Mouse (Mus musculus) hindbrain, embryonic 15.5 days (tissue): ENCODE measurements around the gene Pde2a. TPM values are rescaled to one million over a fixed set of nuclear protein-coding genes. Genes with fewer than 3 reads are reported as not detected.

Source experiments
- ATAC-seq: fragments of 200-750 bp; cut with Nextera tagmentation; 2 replicates; pipeline ENCODE4 v1.8.0; 2017; ENCODE audit warnings: low read depth, moderate number of reproducible peaks, moderate TSS enrichment; ENCODE audit not compliant: low FRiP score
- H3K27ac ChIP-seq: fragments of 300-500 bp; sonication (generic); replicated peaks from 2 replicates; pipeline ENCODE4 v1.5.1; 2015; ENCODE audit warnings: mild to moderate bottlenecking, inconsistent platforms
- H3K27me3 ChIP-seq: fragments of 300-500 bp; sonication (generic); 2 replicates; pipeline ENCODE4 v1.6.1; 2015; ENCODE audit warnings: control low read depth, inconsistent platforms
- H3K36me3 ChIP-seq: fragments of 300-500 bp; sonication (generic); 2 replicates; pipeline ENCODE4 v1.6.1; 2015; ENCODE audit warnings: control low read depth, inconsistent platforms
- H3K4me1 ChIP-seq: fragments of 300-500 bp; sonication (generic); replicated peaks from 2 replicates; pipeline ENCODE4 v1.6.1; 2015; ENCODE audit warnings: control low read depth, inconsistent platforms
- H3K4me2 ChIP-seq: fragments of 300-500 bp; sonication (generic); 2 replicates; pipeline ENCODE4 v1.6.1; 2015; ENCODE audit warnings: moderate library complexity, mild to moderate bottlenecking, inconsistent platforms
- H3K4me3 ChIP-seq: fragments of 300-500 bp; sonication (generic); 2 replicates; pipeline ENCODE4 v1.5.1; 2015; ENCODE audit warnings: mild to moderate bottlenecking, inconsistent platforms
- H3K9ac ChIP-seq: fragments of 300-500 bp; sonication (generic); 2 replicates; pipeline ENCODE4 v1.6.1; 2015; ENCODE audit warnings: inconsistent platforms
- H3K9me3 ChIP-seq: fragments of 300-500 bp; sonication (generic); 2 replicates; pipeline ENCODE4 v1.6.1; 2016; ENCODE audit warnings: control low read depth, inconsistent platforms
- WGBS: fragments of 180-500 bp; shearing (Covaris S2); methylation state at CpG from one replicate; pipeline ENCODE4 v1.1.7; 2015; 5-methylcytosine and 5-hydroxymethylcytosine counted together
- polyA plus RNA-seq: library from polyadenylated mRNA; unstranded; fragments of >200 nt; fragmentation: Nextera tagmentation; extraction: Ambion mirVana; gene quantifications from 2 replicates; pipeline ENCODE4 v1.2.1, GENCODE M21; 2015

Pde2a gene
- polyA plus RNA-seq, 1 experiment from 2014 or later, result 34.8 TPM

DNA sequence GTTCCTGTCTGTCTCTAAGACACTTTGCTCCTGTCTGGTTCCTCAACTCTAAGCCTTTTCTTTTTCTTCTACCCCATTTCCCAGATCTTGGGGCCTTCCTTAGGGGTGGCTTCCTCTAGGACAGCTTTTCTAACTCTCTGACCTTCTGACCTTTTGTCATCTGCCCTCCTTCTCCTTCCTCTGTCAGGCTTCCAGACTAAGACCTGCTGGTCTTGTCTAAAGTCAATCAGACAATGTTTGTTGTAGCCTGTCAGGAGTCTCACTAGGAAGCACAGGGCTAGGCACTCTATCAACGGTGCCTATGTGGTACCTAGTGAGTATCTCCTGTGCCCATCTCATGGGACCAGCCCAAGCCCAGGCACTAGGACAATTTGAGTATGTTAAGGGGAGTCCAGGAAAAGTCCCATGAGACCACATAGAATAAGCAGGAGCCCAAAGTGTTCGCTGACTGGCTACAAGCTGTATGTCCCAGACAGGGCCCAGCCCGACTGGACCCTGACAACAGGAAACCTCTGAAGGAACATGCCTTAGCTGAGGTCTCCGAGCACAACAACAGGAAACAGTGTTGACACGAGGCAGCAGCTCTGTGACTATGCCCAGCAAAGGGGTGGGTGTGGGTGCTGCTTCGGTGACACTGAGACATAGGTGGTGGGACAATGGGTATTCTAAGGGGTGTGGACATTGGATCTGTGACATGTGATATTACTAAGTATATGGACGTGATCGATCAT is 44.5 kb downstream of the Pde2a start:
- Histone ChIP-seq H3K4me1 (peaks cover 49% of the 10 kb centered on the region), H3K9ac (no peak overlapping the region), H3K9me3 (no peaks in the 10 kb centered on the region), H3K36me3 (no peaks in the 10 kb centered on the region), H3K27ac (peak overlapping the region; percentile 47), H3K4me2 (no peak overlapping the region), H3K4me3 (no peak overlapping the region), H3K27me3 (no peaks in the 10 kb centered on the region)
- no peak for ATAC-seq
- 84% methylated on average over 8 of the region's 8 CpGs for WGBS

DNA sequence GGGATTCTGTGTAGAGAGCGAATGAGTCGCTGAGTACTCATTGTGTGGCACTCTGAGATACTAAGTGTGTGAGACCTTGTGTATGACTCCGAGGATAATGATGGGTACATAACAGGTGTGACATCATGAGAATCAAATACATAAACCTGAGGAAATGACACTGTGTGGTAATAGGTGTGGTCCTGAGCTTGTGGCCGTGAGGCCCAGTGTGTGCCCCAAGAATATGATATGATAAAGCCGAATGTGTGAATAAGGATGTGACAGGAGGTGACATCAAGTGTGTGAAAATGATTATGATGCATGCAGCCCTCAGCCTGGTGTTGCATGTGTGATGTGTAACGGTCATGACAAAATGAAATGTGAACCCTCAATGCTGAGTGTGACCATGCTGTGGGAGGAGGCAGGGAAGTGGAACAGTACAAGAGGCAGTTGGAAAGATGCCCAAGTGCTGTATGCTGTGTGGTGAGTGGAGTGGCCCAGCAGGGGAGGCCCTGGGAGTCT is 45.1 kb downstream of the Pde2a start:
- Histone ChIP-seq H3K4me2 (no peak overlapping the region), H3K4me1 (peaks cover 47% of the 10 kb centered on the region), H3K27ac (no peak overlapping the region), H3K9ac (no peak overlapping the region), H3K36me3 (no peaks in the 10 kb centered on the region), H3K9me3 (no peaks in the 10 kb centered on the region), H3K27me3 (no peaks in the 10 kb centered on the region), H3K4me3 (no peak overlapping the region)
- ATAC-seq, result no peak
- WGBS, result 78% methylated on average over 6 of the region's 6 CpGs

DNA sequence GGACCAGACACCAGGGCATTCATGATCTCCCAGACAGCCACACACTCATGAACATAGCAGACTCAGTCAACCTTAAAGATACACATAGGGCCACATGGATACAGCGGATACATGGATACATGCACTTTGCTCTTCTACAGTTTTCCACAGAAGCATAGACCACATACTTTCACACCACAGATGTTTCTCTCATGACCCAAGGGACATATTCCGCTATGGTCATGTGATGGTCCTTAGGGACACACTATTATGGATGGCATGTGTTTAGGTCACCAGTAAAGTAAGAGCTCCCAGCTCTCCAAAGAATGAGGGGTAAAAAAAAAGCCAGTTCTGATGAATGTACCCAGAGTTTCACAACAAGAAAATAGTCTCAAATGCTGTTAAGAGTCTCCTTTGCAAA is 49.9 kb downstream of the Pde2a start:
- no peak overlapping the region for H3K4me2 ChIP-seq
- no peaks in the 10 kb centered on the region for H3K36me3 ChIP-seq
- H3K27me3 ChIP-seq, result no peaks in the 10 kb centered on the region
- no peak overlapping the region for H3K4me3 ChIP-seq
- 89% methylated on average over 2 of the region's 2 CpGs for WGBS
- H3K9me3 ChIP-seq, result no peaks in the 10 kb centered on the region
- no peak overlapping the region for H3K27ac ChIP-seq
- ATAC-seq, result no peak
- H3K9ac ChIP-seq, result no peak overlapping the region
- H3K4me1 ChIP-seq, result peaks cover 17% of the 10 kb centered on the region; the same call in 1 of the 2 replicates

DNA sequence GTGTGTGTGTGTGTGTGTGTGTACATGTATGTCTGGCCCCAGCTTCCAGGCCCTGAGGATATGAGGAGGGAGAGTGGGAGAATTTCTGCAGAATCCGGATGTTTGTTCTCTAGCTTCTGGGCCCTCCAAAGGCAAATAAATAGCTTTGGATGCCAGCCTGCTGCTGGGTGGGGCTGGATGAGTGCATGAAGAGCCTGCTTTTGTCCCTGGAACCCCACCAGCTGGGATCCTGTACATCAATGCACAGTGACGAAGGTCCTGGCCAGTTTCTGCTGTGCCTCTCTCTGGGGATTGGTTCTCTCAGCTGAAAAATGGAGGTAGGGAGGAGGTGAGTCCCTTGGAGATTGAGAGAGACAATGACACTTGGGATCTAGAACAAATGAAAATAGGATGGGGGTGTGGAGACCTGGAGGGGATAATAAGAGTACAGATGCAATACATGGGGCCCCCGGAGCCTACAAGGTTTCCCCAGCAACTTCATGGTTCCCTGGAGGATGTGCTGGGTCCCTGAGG is 50.5 kb downstream of the Pde2a start:
- no peak overlapping the region for H3K4me2 ChIP-seq
- no peak overlapping the region for H3K9ac ChIP-seq
- no peak overlapping the region for H3K27ac ChIP-seq
- H3K9me3 ChIP-seq, result no peaks in the 10 kb centered on the region
- WGBS, result 47% methylated on average over 3 of the region's 3 CpGs
- H3K4me1 ChIP-seq, result peaks cover 14% of the 10 kb centered on the region; the same call in 1 of the 2 replicates
- H3K36me3 ChIP-seq, result no peaks in the 10 kb centered on the region
- H3K4me3 ChIP-seq, result no peak overlapping the region
- H3K27me3 ChIP-seq, result no peaks in the 10 kb centered on the region
- ATAC-seq, result no peak

DNA sequence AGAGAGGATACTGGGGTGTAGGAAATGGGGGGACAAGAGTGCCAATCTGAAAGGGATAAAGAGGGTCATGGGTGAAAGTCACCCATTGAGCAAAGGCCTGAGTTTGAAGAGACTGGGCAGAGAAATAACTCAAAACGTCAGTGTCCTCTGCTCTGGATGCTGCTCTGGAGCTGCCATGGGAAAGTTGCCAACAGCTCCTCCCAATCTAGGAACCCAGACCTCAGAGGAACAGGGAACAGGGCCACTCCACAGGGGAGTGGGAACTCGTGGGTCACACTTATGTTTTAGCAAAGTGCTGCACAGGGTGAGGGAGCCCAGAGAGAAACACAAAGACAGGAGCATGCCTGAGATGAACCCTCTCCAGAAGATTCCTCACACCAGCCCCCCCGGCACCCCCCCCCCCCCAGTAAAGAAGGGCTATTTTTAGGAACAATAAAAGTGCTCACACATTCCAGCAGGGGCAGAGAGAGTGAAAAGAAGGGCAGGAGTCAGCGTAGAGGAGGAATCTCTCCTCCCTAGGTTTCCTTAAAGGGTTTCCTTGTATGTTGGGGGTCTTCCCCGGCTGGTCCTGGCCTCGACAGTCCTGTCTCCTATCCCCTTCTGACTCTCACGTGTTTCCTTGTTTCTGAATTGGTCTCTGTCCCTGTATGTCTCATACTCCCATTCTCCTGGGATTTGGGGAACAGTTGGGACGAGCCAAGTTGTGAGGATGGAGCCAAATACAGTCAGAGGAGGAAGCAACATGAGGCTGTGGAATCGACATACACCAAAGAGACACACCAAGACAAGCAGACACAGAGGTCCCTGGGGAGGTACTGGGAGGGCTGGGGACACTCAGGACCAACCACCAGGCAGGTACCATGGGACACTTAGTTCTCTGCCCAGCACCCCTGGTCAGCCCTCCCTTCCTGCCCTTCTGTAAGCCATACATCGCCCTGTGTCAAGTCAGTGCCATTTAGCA is 51.4 kb downstream of the Pde2a start:
- Histone ChIP-seq H3K4me2 (no peak overlapping the region), H3K9me3 (no peaks in the 10 kb centered on the region), H3K36me3 (no peaks in the 10 kb centered on the region), H3K27ac (no peak overlapping the region), H3K4me3 (no peak overlapping the region), H3K4me1 (0 out of 2 replicates have a peak, but pooled peaks cover 16% of the 10 kb centered on the region), H3K9ac (no peak overlapping the region), H3K27me3 (no peaks in the 10 kb centered on the region)
- WGBS, result 52% methylated on average over 10 of the region's 10 CpGs
- ATAC-seq, result no peak

DNA sequence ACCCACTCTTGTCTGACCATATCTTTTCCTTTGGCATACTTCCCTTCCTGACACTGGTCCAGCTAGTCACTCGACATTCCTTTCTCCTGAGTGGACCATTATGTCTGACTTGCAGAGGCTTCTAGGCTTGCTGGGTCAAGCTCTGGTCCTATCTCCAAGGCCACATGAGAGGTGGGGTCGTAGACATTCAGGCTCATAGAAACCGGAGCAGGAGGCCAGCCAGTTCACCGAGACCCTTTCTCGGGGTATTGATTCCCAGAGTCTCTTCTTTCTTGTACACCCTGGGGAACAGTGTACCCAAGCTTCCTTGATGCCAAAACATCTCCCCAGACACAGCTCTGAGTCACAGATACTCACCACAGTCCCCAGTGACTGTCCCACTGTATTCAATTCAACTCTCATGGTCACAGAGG is 52.9 kb downstream of the Pde2a start:
- Histone ChIP-seq H3K9ac (no peak overlapping the region), H3K4me1 (0 out of 2 replicates have a peak, but pooled peaks cover 19% of the 10 kb centered on the region), H3K36me3 (no peaks in the 10 kb centered on the region), H3K4me2 (no peak overlapping the region), H3K9me3 (no peaks in the 10 kb centered on the region), H3K27ac (no peak overlapping the region), H3K4me3 (no peak overlapping the region), H3K27me3 (no peaks in the 10 kb centered on the region)
- no peak for ATAC-seq
- 92% methylated on average over 5 of the region's 5 CpGs for WGBS

DNA sequence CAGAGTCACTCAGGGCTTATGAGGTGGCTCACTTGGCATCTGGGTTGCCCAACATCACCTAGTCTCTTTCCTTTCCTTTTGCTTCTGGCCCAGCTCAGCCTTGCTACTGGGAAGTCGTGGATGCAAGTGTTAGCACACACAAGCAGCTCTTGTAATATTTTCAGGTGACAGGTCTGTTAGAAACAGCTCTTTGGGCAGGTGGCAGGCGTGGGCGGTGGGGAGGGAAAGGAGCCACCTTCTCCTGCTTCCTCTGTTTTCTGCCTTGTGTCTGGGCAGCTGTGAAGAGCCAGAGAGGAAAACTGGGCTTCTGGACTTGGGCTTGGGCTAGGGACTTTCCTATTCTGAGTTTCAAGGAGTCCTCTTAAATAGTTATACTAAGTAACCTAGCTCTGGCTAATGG is 54.5 kb downstream of the Pde2a start:
- no peak overlapping the region for H3K4me2 ChIP-seq

DNA sequence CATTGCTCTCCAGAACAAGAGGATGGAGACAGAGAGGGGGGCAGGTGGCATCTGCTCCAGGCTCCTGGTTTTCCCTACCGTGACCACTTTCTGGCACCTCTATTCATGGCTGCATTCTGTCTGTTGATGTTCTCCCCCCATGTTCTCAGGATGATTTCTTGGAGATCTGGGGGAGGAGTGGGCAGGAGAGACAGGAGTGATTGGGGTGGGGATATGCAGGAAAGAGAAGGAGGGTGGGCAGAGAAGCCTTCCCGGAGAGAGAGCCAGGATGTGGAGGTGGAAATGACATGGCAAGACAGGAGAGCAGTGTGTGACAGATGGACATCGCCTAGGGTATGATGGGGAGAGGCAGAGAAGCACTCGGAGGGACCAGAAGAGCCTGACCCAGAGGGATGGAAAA is 55.0 kb downstream of the Pde2a start:
- no peaks in the 10 kb centered on the region for H3K27me3 ChIP-seq
- 68% methylated on average over 4 of the region's 4 CpGs for WGBS
- H3K4me3 ChIP-seq, result no peak overlapping the region
- no peak overlapping the region for H3K9ac ChIP-seq
- H3K27ac ChIP-seq, result no peak overlapping the region; the same call in 1 of the 2 replicates
- H3K4me1 ChIP-seq, result 0 out of 2 replicates have a peak, but pooled peaks cover 15% of the 10 kb centered on the region
- no peaks in the 10 kb centered on the region for H3K36me3 ChIP-seq
- no peaks in the 10 kb centered on the region for H3K9me3 ChIP-seq
- no peak for ATAC-seq
- no peak overlapping the region for H3K4me2 ChIP-seq

More for the DNA sequence above, 54.5 kb downstream of the Pde2a start:
- Histone ChIP-seq H3K4me1 (0 out of 2 replicates have a peak, but pooled peaks cover 19% of the 10 kb centered on the region), H3K36me3 (no peaks in the 10 kb centered on the region), H3K27me3 (no peaks in the 10 kb centered on the region), H3K4me3 (no peak overlapping the region), H3K9ac (no peak overlapping the region), H3K27ac (0 out of 2 replicates have a peak overlapping the region, but pooled peaks have one; percentile 6), H3K9me3 (no peaks in the 10 kb centered on the region)
- 84% methylated on average over 3 of the region's 3 CpGs for WGBS
- ATAC-seq, result no peak

DNA sequence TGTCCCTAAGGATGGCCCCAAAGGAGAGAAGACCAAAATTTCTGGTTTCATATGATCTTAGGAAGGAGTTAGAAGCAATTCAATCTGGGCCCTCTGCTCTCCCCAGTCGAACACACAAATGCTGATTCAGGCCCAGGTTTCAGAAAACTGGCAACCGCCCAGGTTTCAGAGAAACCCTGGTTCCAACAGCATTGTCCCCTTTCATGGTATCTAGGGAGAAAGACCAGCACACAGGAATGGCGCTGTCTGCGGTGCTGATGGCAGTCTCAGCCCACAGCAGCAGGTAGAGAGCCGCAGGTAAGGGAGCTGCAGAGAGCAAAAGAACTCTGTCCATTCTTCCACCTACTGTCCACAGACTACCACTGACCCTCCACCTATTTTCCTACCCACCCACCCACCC is 55.7 kb downstream of the Pde2a start:
- Histone ChIP-seq H3K27ac (no peak overlapping the region; the same call in 1 of the 2 replicates), H3K9ac (no peak overlapping the region), H3K4me2 (no peak overlapping the region), H3K36me3 (no peaks in the 10 kb centered on the region), H3K27me3 (no peaks in the 10 kb centered on the region), H3K4me1 (peaks cover 14% of the 10 kb centered on the region; the same call in 1 of the 2 replicates), H3K4me3 (no peak overlapping the region), H3K9me3 (no peaks in the 10 kb centered on the region)
- ATAC-seq, result no peak
- 49% methylated on average over 5 of the region's 5 CpGs for WGBS

DNA sequence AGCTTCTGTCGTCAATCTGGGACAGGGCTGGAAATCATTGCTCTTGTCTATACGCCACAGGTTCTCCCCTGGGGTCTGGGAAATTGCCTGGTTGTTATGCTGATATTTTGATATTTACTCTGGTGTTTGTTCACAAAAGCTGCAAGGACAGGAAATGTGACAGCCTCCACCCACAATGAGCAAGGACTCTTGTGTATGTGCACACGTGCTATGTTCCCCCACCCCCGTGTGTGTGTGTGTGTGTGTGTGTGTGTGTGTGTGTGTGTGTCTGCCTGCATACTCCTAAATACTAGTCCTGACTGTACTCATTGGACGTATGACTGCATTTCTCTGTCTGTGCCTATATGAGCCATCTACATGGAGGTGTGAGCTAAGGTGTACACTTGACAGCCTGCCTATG is 56.6 kb downstream of the Pde2a start:
- Histone ChIP-seq H3K4me2 (no peak overlapping the region), H3K9me3 (no peaks in the 10 kb centered on the region), H3K4me1 (peaks cover 18% of the 10 kb centered on the region), H3K9ac (no peak overlapping the region), H3K27ac (no peak overlapping the region), H3K27me3 (no peaks in the 10 kb centered on the region), H3K36me3 (no peaks in the 10 kb centered on the region), H3K4me3 (no peak overlapping the region)
- 60% methylated on average over 5 of the region's 5 CpGs for WGBS
- no peak for ATAC-seq

DNA sequence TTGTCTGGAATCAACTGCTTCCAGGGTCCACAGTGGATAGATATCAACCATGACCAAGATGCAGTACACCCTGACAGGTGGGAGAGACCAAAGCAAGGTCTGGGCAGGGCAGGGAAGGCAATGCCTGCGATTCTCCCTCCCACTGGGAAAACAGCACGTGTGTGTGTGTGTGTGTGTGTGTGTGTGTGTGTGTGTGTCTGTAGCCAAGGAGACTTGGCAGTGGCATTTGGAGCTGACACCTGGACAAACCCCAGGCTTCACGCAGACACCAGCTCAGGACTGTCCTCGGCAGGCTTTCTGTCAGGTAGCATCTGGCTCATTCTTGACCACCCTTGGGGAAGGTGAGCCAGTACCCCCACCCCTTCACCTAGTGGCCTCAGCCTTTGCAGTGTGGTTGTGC is 58.4 kb downstream of the Pde2a start:
- H3K9ac ChIP-seq, result no peak overlapping the region
- no peaks in the 10 kb centered on the region for H3K27me3 ChIP-seq
- 62% methylated on average over 4 of the region's 4 CpGs for WGBS
- no peak for ATAC-seq
- H3K4me2 ChIP-seq, result no peak overlapping the region
- no peak overlapping the region for H3K4me3 ChIP-seq
- peaks cover 24% of the 10 kb centered on the region for H3K4me1 ChIP-seq
- H3K27ac ChIP-seq, result no peak overlapping the region
- H3K36me3 ChIP-seq, result no peaks in the 10 kb centered on the region
- no peaks in the 10 kb centered on the region for H3K9me3 ChIP-seq

DNA sequence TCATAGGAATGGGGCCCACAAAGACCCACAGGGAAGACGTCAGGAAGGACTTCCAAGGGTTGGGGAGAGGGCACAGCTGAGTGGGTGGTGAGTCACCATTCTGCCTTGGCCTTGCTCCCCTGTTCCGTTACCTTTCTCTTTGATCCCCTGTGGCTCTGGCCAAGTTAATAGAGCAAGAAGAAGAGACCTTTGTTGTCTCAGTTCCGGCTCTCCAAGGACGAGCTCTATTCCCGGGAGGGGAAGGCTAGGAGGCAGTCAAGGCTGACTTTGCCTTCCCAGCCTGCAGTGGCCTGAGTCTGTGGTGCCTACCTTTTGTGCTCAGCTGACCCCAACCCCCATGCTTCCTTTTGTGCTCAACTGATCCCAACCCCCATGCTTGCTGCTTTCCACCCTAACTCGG is 59.2 kb downstream of the Pde2a start:
- no peak overlapping the region for H3K4me2 ChIP-seq
- no peaks in the 10 kb centered on the region for H3K36me3 ChIP-seq
- ATAC-seq, result no peak
- H3K4me3 ChIP-seq, result no peak overlapping the region
- no peaks in the 10 kb centered on the region for H3K27me3 ChIP-seq
- no peak overlapping the region for H3K27ac ChIP-seq
- 48% methylated on average over 6 of the region's 6 CpGs for WGBS
- H3K4me1 ChIP-seq, result peaks cover 24% of the 10 kb centered on the region
- no peaks in the 10 kb centered on the region for H3K9me3 ChIP-seq
- no peak overlapping the region for H3K9ac ChIP-seq
